Mouse (Mus musculus) right cerebral cortex, adult 2 months (tissue): ENCODE data around the gene Npas2.
A peak's percentile ranks its signal among the peaks of the same experiment; 100 is the strongest.

Experiments used
- DNase-seq, 2 experiments: peaks; one replicate each; pipeline ENCODE4 v3.0.0; 2021 to 2022; ENCODE audit warnings: low spot score in 2 of 2

Npas2 gene

DNA sequence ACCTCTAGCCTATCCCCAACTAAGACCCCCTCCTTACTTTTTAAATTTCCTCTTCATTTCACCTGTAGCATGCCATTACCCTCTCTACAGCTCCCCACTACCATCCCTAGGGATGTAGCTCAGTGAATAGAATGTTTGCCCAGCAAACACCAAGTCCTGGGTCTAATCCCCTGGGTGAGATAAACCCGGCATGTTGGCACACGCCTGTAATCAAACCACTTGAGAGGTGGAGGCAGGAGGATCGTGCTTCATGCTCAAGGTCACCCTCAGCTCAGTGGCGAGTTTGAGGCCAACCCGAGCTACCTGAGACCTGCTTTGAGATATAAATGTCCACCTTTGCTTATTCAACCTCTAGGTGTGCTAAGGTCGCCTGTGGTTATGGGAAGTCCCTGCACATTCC is 19.5 kb downstream of the Npas2 start:
- DNase-seq, result no peak

DNA sequence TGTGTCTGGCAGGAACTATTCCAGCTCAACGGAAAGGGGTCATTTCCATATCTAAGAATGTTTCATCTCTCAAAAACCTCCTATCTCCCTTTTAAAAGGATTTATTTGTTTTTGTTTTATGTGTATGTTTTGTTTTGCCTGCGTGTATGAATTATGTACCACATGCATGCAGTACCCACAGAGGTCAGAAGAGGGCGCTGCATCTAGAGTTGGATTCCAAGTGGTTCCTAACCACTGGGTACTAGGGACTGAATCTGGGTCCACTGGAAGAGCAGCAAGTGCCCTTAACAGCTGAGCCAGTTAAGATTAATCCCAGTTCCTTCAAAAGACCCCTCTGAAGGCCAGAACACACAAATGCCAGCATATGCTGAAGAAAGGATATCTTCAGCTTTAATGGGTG is 24.1 kb downstream of the Npas2 start:
- no peak for DNase-seq

DNA sequence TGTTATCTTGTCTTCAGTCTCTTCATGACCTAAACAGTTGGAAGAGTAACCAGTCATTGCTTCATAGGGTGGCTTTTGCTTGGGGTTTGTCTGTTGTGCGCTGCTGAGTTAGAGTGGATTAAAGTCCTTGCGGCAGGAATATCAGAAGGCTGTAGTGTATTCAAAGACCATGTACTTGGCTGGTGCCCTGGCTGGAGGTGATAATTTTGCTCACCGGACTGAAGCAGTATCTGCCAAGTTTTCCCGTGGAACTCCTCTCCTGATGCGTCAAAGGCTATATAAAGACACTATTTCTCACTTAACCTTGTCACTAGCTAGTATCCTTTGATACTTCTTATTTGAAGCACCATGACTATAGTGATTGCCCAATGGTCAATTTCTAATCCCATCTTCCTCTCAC is 34.9 kb downstream of the Npas2 start:
- DNase-seq, result no peak

- DNase-seq, result no peak
Measured at GRCm38 (mm10) chr1:39230021-39230420, 36.5 kb downstream of the Npas2 start.

- no peak for DNase-seq
Measured at GRCm38 (mm10) chr1:39234815-39235449, 41.4 kb downstream of the Npas2 start.

DNA sequence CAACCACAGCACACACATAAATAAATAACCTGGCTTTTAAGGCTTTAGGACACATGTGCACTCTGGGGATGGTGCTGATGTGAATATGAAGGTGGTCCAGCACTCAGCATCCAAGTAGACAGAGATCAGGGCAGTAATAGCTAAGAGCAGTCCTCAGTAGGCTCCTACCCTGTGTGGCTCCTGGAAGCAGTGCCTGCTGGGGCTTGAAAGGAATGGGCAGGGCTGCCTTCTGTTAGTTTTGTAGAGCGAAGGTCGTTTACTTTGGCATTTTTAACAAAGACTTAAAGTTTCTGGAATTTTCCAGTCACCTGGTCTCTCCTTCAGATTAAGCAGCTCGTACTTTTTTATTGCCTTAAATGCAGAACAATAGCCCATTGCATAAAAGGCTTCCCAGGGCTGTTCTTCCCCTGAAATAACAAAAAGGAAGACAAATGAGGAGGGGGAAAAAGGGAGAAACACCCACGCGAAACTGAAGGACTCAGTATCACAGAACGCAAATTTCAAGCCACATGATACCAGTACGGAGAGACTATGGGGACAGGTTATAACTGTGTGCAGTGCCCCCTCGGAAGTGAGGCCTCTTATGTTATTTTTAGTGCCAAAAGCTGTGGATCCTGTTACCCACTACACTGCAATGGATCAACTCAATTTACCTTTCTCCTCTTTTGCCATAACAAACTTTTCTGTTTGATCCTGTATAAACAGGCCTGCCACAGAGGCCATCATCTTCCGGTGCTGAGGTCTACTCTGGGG is 44.1 kb downstream of the Npas2 start:
- DNase-seq, result no peak

- DNase-seq, result no peak
Measured at GRCm38 (mm10) chr1:39240860-39241584, 47.5 kb downstream of the Npas2 start.

DNA sequence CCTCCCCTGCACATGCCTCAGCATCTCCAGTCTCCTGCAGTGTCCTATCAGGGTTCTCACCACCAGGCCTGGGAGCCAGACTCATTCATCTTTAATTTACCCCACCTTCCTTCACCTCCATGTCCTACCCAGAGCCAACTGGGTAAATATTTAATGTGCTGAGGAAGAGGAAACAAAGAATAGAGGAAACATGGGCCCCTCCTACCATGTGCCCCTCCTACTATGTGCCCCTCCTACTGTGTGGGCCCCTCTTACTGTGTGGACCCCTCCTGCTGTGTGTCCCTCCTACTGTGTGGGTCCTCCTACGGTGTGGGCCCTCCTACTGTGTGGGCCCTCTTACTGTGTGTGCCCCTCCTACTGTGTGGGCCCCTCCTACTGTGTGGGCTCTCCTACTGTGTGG is 51.2 kb downstream of the Npas2 start:
- no peak for DNase-seq

DNA sequence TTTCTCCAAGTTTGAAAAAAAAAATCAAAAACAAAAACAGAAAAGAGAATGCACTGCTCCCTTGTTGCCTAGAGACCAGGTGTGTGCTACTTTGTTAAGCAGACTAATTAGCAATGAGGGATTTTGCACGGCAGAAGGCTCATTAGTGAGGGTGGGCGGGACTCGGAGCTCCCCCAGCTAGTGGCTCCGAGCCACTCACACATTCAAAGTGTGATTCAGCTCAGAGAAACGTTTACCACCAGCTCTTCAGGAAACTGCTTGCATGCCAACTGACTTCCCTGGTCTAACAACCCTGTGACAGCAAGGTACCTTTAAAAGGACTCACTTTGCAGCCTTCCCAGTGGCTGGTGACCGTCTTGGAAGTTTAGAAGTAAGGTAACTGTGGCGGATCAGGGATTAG is 58.1 kb downstream of the Npas2 start:
- peak; percentile 80 to 81 for DNase-seq

DNA sequence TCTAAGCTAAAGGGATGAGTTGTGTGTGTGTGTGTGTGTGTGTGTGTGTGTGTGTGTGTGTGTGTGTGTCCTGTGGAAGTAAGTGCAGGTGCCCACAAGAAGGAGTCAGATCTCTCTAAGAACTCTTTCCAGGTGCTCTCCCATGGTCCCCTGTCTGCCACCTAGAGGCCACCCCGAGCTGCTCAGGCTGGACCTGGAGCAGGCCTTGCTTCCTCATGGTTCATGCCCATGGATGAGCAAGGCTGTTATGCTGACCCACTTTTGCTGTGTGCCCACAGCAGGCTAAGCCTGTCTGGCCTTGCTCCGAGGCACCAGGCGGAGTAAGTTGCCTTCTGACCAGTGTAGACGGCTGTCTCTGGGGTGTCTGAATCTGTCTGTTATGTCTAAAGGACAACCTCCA is 60.2 kb downstream of the Npas2 start:
- no peak for DNase-seq

DNA sequence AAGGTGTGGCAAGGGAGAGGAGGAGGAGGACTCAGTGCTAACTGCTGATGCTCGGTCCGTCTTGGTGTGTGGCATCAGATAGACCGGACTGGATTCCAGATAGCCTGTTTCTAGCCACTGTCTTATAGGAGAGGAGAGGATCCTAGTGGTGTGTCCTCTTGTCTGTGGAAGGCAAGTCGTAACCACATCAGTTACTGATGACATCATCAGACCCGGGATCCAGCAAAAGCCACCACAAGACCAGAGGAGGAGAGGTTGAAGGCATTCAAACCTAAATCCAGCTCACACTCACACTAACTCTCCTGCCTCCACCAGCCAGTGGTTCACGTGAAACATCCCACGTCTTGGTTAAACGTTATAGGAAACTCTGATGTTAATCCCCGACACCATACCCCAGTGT is 62.5 kb downstream of the Npas2 start:
- no peak for DNase-seq

DNA sequence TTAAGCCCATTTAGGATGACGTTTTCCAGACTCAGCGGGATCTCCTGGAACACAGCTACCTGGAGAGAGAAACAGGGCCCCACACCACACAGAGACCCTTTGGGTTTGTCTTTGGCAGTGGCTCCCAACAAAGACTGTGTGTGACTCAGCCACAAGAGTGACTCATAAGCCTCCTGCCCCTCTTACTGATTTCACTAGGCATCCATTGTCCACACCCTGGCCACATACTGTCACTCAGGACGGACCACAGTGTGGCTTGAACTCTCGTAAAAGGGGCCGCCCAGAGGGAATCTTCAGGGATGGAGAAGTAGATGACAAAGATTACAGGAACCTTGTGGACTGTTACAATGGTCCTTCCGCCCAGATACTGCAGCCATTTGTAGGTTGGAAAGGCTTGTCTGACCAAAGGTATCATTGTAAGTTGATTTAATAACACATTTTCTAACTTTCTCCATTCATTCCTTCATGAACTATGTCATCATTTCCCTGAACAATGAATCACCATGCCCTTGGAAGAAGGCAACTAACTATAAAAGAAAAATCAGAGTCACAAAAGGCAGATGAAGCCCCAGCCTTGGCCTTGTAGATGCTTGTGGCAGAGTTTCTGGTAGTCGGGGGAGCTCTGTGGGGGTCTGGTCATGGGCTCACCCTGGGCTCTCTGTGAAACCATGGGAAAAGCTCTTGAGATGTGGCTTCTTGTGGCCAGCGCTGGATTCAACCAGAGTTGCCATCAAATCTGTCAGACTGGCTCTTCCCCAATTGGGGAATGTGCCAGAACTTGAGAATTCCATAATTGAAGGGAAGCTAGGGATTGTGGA is 63.2 kb downstream of the Npas2 start:
- DNase-seq, result no peak

DNA sequence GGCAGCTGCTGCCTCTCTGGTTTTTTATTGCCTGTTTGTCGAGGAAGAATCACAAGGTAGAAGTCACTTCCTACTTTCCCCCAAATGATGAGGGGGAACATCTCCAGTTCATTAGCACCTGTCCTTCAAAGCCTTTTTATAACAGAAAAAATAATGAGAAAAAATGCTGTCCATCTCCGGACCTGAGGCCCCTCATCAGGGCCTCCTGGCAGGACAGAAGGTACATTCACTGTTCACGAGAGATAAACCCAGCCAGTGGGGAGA is 63.7 kb downstream of the Npas2 start:
- no peak for DNase-seq

DNA sequence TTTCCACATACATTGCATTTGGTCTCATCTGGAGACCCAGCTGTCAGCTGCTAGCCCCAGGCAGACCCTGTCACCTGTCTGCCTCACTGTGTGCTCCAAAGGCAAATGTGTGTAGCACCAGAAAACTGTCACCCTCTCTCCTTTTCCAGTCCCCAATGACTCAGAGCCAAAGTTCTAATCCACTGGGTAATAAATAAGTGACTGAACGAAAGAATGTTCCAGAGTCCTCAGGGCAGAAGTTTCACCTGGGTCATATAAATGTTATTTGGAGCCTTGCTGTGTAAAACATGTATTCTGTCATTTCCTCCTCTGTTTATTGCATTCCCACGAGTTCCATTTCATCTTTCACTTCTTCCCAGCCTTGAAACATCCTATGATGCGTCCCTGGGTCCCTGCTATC is 66.1 kb downstream of the Npas2 start:
- no peak for DNase-seq

DNA sequence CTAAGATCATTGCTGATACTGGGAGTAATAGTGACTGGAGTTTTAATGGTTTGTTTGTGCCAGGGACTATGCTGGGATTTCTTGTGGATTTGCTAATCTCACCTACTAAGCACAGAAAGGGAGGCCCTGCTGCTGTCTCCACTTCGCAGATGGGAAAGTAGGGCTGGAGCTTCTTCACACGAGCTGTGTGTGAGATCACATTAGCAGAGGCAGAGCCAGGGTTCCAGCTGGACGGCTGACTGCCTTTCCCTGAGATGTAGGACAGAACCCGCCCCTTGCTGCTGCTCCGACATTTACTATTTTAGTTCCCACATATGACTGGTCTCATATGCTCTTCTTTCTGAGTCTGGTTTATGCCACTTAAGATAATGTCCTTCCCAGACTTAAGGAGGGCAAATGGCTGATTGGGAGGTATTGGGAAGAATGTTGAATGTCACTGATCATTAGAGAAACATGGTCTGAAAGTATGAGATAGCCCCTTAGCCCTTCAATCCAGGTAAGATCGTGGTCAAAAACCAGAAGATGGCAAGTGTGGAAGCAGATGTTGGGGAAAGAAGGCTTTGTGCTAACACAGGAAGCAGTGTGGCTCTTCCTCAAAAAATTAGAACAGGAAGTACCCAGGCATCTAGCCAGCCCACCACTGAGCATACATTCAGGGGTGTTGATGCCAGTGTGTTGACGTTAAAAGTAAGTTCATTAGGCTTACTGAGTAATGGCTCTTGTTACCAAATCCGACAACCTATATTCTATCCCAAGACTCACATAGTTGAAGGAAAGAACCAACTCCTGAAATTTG is 66.8 kb downstream of the Npas2 start:
- peak in 1 of 2 experiments; percentile 22 for DNase-seq

GRCm38 (mm10) chr1:39266843-39267512 is 73.4 kb downstream of the Npas2 start:
- DNase-seq, result no peak

DNA sequence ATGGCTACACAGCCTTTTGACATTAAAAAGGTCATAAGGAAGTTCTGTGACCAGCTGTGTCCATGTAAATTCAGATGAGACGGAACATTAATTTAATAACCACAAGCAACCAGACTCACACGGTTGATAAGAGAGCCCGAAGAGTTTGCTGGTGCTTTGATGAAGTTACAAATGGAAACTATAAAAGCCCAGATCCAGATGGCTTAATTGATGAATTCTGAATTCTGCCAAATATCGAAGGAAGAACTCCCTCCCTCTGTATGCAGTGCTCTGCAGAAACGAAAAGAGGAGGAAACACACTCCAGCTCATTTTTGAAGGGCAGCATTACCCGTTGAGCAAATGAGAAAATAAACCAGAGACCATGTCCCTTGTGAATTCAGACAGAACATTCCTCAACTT is 79.4 kb downstream of the Npas2 start:
- DNase-seq, result no peak

- DNase-seq, result no peak
Measured at GRCm38 (mm10) chr1:39280391-39280790, 86.9 kb downstream of the Npas2 start.

DNA sequence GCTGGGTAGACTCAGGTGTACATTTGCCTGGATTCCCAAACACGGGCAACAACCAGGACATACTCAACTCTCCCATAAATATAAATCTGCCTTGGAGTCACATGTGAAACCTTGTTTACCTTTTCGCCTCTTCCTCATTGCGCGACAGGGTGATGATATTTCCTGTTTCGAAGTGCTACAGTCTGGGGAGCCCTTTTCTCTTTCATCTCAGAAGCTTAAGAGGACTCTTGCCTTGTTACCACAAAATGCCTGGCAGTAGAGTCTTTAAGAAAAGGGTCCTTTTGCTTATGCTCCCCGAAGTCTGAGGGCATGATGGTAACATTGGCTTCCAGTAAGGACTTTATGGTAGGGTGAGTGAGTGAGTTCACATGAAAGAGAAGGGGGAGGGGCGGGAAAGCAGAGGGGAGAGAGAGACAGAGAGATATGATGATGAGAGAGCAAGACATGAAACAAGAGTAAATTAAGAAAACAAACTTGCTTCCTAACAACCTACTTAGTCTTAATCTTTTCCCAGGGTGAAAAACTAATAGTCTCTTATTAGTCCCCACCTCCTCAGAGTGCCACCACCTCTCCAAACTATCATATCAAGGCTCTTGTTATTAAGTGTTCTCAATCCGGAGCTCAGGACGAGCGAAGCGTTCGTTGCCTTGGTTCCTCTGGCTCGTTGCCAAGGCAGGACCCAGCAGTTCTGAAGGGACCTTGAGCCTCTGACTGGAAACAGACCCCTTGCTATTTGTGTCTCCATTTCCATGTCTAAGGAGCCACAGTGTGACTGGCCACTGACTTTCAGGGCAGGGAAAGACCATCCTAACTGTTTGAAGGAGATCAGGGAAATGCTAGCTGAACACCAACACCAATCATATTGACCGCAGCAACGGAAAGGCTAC is 87.7 kb downstream of the Npas2 start:
- DNase-seq, result no peak

DNA sequence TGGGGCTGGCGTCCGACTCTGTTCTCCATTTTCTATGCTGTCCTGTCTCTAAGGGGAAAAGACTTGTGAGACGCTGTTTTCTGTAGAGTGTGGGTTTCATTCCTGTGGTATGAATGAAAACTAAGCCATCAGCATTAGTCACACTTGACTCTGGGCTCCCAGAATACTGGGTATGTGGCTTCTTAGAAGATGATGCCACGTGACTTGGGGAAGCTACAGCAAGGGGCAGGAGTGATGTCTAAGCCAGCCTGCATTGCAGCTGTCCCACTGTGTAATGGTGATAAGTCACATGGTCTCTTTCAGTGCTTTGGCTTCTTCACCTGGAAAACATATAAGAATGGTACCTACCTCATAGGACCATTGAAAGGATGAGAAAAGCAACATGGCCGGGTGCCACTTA is 88.4 kb downstream of the Npas2 start:
- no peak for DNase-seq
